Mouse (Mus musculus) myocyte (in vitro differentiated cells): Measurements from ENCODE around the gene Chn1. TPM values are rescaled to one million over a fixed set of nuclear protein-coding genes. Genes with fewer than 3 reads are reported as not detected.

ENCODE experiments used
- H3K27me3 ChIP-seq: one replicate; pipeline ENCODE4 v1.6.1; 2011; ENCODE audit not compliant: control insufficient read depth, insufficient read depth, insufficient read length
- H3K36me3 ChIP-seq: one replicate; pipeline ENCODE4 v1.6.1; 2011; ENCODE audit not compliant: control insufficient read depth, insufficient read depth
- H3K4me2 ChIP-seq: one replicate; pipeline ENCODE4 v1.6.1; 2011; ENCODE audit warnings: low read depth, control low read depth
- H3K4me3 ChIP-seq: one replicate; pipeline ENCODE4 v1.5.1; 2011; ENCODE audit warnings: mild to moderate bottlenecking, control low read depth, moderate library complexity
- H3K79me2 ChIP-seq: one replicate; pipeline ENCODE4 v1.6.1; 2011; ENCODE audit not compliant: control insufficient read depth, insufficient read depth
- H3ac ChIP-seq: one replicate; pipeline ENCODE4 v1.6.1; 2011; ENCODE audit not compliant: control insufficient read depth, insufficient read length
- CEBPB ChIP-seq: IDR thresholded peaks from 2 replicates; pipeline ENCODE4 v1.6.1; 2011; ENCODE audit warnings: mild to moderate bottlenecking, moderate library complexity; ENCODE audit not compliant: poor library complexity, insufficient read depth, severe bottlenecking
- E2F4 ChIP-seq: IDR thresholded peaks from one replicate; pipeline ENCODE4 v1.6.1; 2011; ENCODE audit warnings: mild to moderate bottlenecking, control low read depth, moderate library complexity; ENCODE audit not compliant: insufficient read depth
- MAX ChIP-seq: IDR thresholded peaks from one replicate; pipeline ENCODE4 v1.6.1; 2011; ENCODE audit warnings: low read depth, mild to moderate bottlenecking, control low read depth
- MYOD1 ChIP-seq, 3 experiments: IDR thresholded peaks; one replicate each; pipeline ENCODE4 v1.6.1; 2011; ENCODE audit warnings: control low read depth in 2 of 3, low read depth in 2 of 3, mild to moderate bottlenecking in 2 of 3, moderate library complexity in 1 of 3; ENCODE audit not compliant: insufficient read length in 2 of 3, control insufficient read depth in 1 of 3
- MYOG ChIP-seq, 3 experiments: IDR thresholded peaks; one replicate each; pipeline ENCODE4 v1.6.1; 2011; ENCODE audit warnings: control low read depth in 2 of 3, low read depth in 2 of 3, mild to moderate bottlenecking in 2 of 3; ENCODE audit not compliant: insufficient read length in 2 of 3, control insufficient read depth in 1 of 3, insufficient read depth in 1 of 3
- POLR2A ChIP-seq: IDR thresholded peaks from one replicate; pipeline ENCODE4 v1.6.1; 2011; ENCODE audit warnings: low read depth, mild to moderate bottlenecking, control low read depth, moderate library complexity; ENCODE audit not compliant: insufficient read length
- POLR2AphosphoS2 ChIP-seq: IDR thresholded peaks from one replicate; pipeline ENCODE4 v1.6.1; 2011; ENCODE audit warnings: low read depth, control low read depth; ENCODE audit not compliant: insufficient read length
- REST ChIP-seq: IDR thresholded peaks from one replicate; pipeline ENCODE4 v1.6.1; 2011; ENCODE audit warnings: mild to moderate bottlenecking, control low read depth, moderate library complexity; ENCODE audit not compliant: insufficient read depth, insufficient read length
- SRF ChIP-seq: IDR thresholded peaks from one replicate; pipeline ENCODE4 v1.6.1; 2011; ENCODE audit warnings: low read depth; ENCODE audit not compliant: control insufficient read depth, insufficient read length
- TCF12 ChIP-seq: IDR thresholded peaks from one replicate; pipeline ENCODE4 v1.6.1; 2011; ENCODE audit warnings: mild to moderate bottlenecking, control low read depth; ENCODE audit not compliant: poor library complexity, insufficient read depth, severe bottlenecking
- TCF3 ChIP-seq: IDR thresholded peaks from one replicate; pipeline ENCODE4 v1.6.1; 2011; ENCODE audit warnings: low read depth, control low read depth; ENCODE audit not compliant: insufficient read length
- USF1 ChIP-seq: IDR thresholded peaks from one replicate; pipeline ENCODE4 v1.6.1; 2011; ENCODE audit warnings: low read depth, mild to moderate bottlenecking, control low read depth, moderate library complexity
- polyA plus RNA-seq: library from polyadenylated mRNA; unstranded; fragments of >200 nt; fragmentation: generic; extraction: Trizol; gene quantifications from one replicate; pipeline ENCODE4 v1.2.1, GENCODE M21; 2012; ENCODE audit warnings: missing spikeins

The Chn1 gene
- polyA plus RNA-seq, 1 experiment: 27.2 TPM

GRCm38 (mm10) chr2:73668608-73669007, 106.5 kb downstream of the Chn1 start:
- no peak overlapping the region for H3ac ChIP-seq
- H3K4me3 ChIP-seq: no peak overlapping the region
- no peaks in the 10 kb centered on the region for H3K27me3 ChIP-seq
- H3K36me3 ChIP-seq: no peaks in the 10 kb centered on the region
- H3K4me2 ChIP-seq: no peak overlapping the region
- TF ChIP-seq MYOG (IDR thresholded peaks at IDR 0.05; ENCODE audit: control insufficient read depth in 1 of 3, insufficient read depth in 1 of 3, insufficient read length in 2 of 3, low read depth in 2 of 3) (no peak), SRF (no peak), POLR2A (no peak), REST (no peak), MAX (no peak), TCF12 (no peak), CEBPB (no peak), USF1 (no peak), TCF3 (no peak), E2F4 (no peak), POLR2AphosphoS2 (no peak), MYOD1 (IDR thresholded peaks at IDR 0.05; ENCODE audit: control insufficient read depth in 1 of 3, insufficient read length in 2 of 3, low read depth in 2 of 3) (no peak)
- no peaks in the 10 kb centered on the region for H3K79me2 ChIP-seq

GRCm38 (mm10) chr2:73660566-73661134, 114.5 kb downstream of the Chn1 start:
- Histone ChIP-seq H3K79me2 (no peaks in the 10 kb centered on the region), H3K4me3 (no peak overlapping the region), H3K4me2 (no peak overlapping the region), H3K27me3 (no peaks in the 10 kb centered on the region), H3ac (no peak overlapping the region), H3K36me3 (no peaks in the 10 kb centered on the region)
- no peak for TF ChIP-seq E2F4
- no peak for TF ChIP-seq CEBPB
- no peak for TF ChIP-seq POLR2A
- no peak for TF ChIP-seq MAX
- TF ChIP-seq REST: no peak
- TF ChIP-seq TCF3: no peak
- TF ChIP-seq TCF12: no peak
- no peak for TF ChIP-seq MYOD1 (IDR thresholded peaks at IDR 0.05; ENCODE audit: control insufficient read depth in 1 of 3, insufficient read length in 2 of 3, low read depth in 2 of 3)
- no peak for TF ChIP-seq USF1
- TF ChIP-seq MYOG (IDR thresholded peaks at IDR 0.05; ENCODE audit: control insufficient read depth in 1 of 3, insufficient read depth in 1 of 3, insufficient read length in 2 of 3, low read depth in 2 of 3): no peak
- TF ChIP-seq SRF: no peak
- no peak for TF ChIP-seq POLR2AphosphoS2

DNA sequence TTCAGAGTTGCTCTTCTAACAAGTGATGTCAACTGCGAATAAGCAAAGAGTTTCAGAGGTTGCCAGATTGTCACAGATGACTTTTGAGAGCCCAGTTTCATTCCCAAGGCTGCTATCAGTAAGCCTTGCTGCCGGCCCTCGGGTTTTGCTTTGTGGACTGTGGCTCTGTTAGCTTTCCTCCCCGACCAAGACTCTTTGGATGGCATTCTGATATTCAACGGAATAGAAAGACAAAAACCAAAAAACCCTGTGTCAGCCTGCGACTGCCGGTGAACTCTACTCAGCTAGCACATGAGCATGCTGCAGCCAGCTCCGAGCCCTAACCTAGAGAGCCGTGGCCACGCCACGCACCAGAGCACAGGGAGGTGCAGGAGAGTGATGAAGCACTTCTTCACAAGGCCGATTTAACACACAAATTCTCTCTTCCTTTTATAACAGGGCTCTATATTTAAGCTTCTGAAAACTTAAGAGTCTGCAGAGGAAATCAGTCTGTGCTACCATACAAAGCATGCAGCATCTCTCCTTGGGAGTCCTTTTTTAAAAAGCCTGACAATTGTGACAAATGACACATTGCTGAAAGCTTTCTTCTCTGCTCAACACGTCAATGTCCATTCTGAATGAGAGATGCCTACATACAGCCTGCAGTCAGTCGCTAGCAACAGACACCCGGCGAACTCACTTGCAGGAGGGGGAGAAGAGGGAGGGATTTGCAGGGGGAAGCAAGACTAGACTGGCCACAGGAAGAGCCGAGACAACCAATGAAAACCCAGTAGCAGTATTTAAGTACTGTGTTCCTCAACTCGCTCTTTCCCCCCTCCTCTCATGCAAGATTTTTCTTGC, 115.2 kb downstream of the Chn1 start:
- H3K4me3 ChIP-seq: no peak overlapping the region
- no peaks in the 10 kb centered on the region for H3K27me3 ChIP-seq
- no peak overlapping the region for H3K4me2 ChIP-seq
- no peak overlapping the region for H3ac ChIP-seq
- no peak for TF ChIP-seq MYOD1 (IDR thresholded peaks at IDR 0.05; ENCODE audit: control insufficient read depth in 1 of 3, insufficient read length in 2 of 3, low read depth in 2 of 3)
- TF ChIP-seq USF1: no peak
- TF ChIP-seq CEBPB: no peak
- H3K79me2 ChIP-seq: no peaks in the 10 kb centered on the region
- H3K36me3 ChIP-seq: no peaks in the 10 kb centered on the region

- Histone ChIP-seq H3K4me3 (no peak overlapping the region), H3ac (no peak overlapping the region), H3K36me3 (no peaks in the 10 kb centered on the region), H3K79me2 (no peaks in the 10 kb centered on the region), H3K4me2 (no peak overlapping the region), H3K27me3 (no peaks in the 10 kb centered on the region)
- TF ChIP-seq TCF3 (no peak), POLR2A (no peak), TCF12 (no peak), MYOD1 (IDR thresholded peaks at IDR 0.05; ENCODE audit: control insufficient read depth in 1 of 3, insufficient read length in 2 of 3, low read depth in 2 of 3) (no peak)
Observed at GRCm38 (mm10) chr2:73659041-73659440, 116.1 kb downstream of the Chn1 start.

GRCm38 (mm10) chr2:73657961-73658360, 117.2 kb downstream of the Chn1 start:
- H3K79me2 ChIP-seq: no peaks in the 10 kb centered on the region
- TF ChIP-seq TCF3: no peak
- TF ChIP-seq MYOG (IDR thresholded peaks at IDR 0.05; ENCODE audit: control insufficient read depth in 1 of 3, insufficient read depth in 1 of 3, insufficient read length in 2 of 3, low read depth in 2 of 3): no peak
- no peak for TF ChIP-seq USF1
- no peak for TF ChIP-seq MAX
- no peak for TF ChIP-seq MYOD1 (IDR thresholded peaks at IDR 0.05; ENCODE audit: control insufficient read depth in 1 of 3, insufficient read length in 2 of 3, low read depth in 2 of 3)
- no peak for TF ChIP-seq CEBPB
- TF ChIP-seq TCF12: no peak
- TF ChIP-seq REST: no peak
- no peak for TF ChIP-seq POLR2AphosphoS2
- no peak for TF ChIP-seq POLR2A
- no peak for TF ChIP-seq E2F4
- TF ChIP-seq SRF: no peak
- no peak overlapping the region for H3K4me2 ChIP-seq
- H3K36me3 ChIP-seq: no peaks in the 10 kb centered on the region
- no peak overlapping the region for H3ac ChIP-seq
- no peaks in the 10 kb centered on the region for H3K27me3 ChIP-seq
- no peak overlapping the region for H3K4me3 ChIP-seq
